Mouse (Mus musculus) E14TG2a.4 (cell line): ENCODE measurements at regions not wholly inside any gene's neighbourhood (a gene's known extent, or its start where the extent isn't known, plus 50 kb on each side); places are given as distances from the start of the nearest gene placed in this dataset.

Experiments used
- CTCF ChIP-seq: conservative IDR thresholded peaks from 2 replicates; pipeline ENCODE4 v1.5.1; 2014; ENCODE audit warnings: low read length
- NANOG ChIP-seq: IDR thresholded peaks from 2 replicates; pipeline ENCODE4 v1.6.1; 2014; ENCODE audit warnings: borderline replicate concordance, low read length, mixed read lengths
- POU5F1 ChIP-seq: IDR thresholded peaks from 2 replicates; pipeline ENCODE4 v1.6.1; 2014; ENCODE audit warnings: low read length, borderline replicate concordance

- no peak for TF ChIP-seq CTCF
- no peak for TF ChIP-seq POU5F1
- TF ChIP-seq NANOG = no peak
These were observed 80.0 kb upstream of the Hpgds start for GRCm38 (mm10) chr6:65224723-65225122.
